Mouse (Mus musculus) C2C12 (cell line): ENCODE data around the gene Prdm13. TPM values are rescaled to one million over a fixed set of nuclear protein-coding genes. Genes with fewer than 3 reads are reported as not detected.

Experiments used
- H3K27me3 ChIP-seq: one replicate; pipeline ENCODE4 v1.6.1; 2011; ENCODE audit not compliant: control insufficient read depth, insufficient read depth, insufficient read length
- H3K36me3 ChIP-seq: one replicate; pipeline ENCODE4 v1.6.1; 2011; ENCODE audit not compliant: control insufficient read depth, insufficient read depth
- H3K4me3 ChIP-seq: one replicate; pipeline ENCODE4 v1.5.1; 2011; ENCODE audit warnings: mild to moderate bottlenecking, control low read depth; ENCODE audit not compliant: poor library complexity, insufficient read depth, severe bottlenecking
- H3K79me2 ChIP-seq: one replicate; pipeline ENCODE4 v1.6.1; 2011; ENCODE audit not compliant: control insufficient read depth, insufficient read depth
- H3K79me3 ChIP-seq: one replicate; pipeline ENCODE4 v1.6.1; 2011; ENCODE audit warnings: low read depth, control low read depth
- H3ac ChIP-seq: one replicate; pipeline ENCODE3; 2011; ENCODE audit warnings: low read depth; ENCODE audit not compliant: control insufficient read depth, insufficient read length
- CEBPB ChIP-seq: IDR thresholded peaks from one replicate; pipeline ENCODE4 v1.6.1; 2011; ENCODE audit warnings: low read depth, mild to moderate bottlenecking, control low read depth, moderate library complexity
- CTCF ChIP-seq: IDR thresholded peaks from one replicate; pipeline ENCODE4 v1.5.1; 2011; ENCODE audit not compliant: control insufficient read depth, insufficient read depth, insufficient read length
- FOSL1 ChIP-seq: IDR thresholded peaks from one replicate; pipeline ENCODE4 v1.8.0; 2011; ENCODE audit warnings: mild to moderate bottlenecking, low read length; ENCODE audit not compliant: poor library complexity, insufficient read depth, severe bottlenecking
- MAX ChIP-seq: IDR thresholded peaks from one replicate; pipeline ENCODE4 v1.6.1; 2011; ENCODE audit warnings: mild to moderate bottlenecking, control low read depth
- MYOD1 ChIP-seq: IDR thresholded peaks from one replicate; pipeline ENCODE4 v1.6.1; 2011; ENCODE audit warnings: low read depth; ENCODE audit not compliant: control insufficient read depth, insufficient read length
- MYOG ChIP-seq: IDR thresholded peaks from one replicate; pipeline ENCODE4 v1.6.1; 2011; ENCODE audit not compliant: control insufficient read depth, insufficient read length; ENCODE audit errors: extremely low read depth
- USF1 ChIP-seq: IDR thresholded peaks from one replicate; pipeline ENCODE4 v1.6.1; 2011; ENCODE audit warnings: low read depth, mild to moderate bottlenecking, control low read depth, moderate library complexity
- polyA plus RNA-seq: library from polyadenylated mRNA; unstranded; fragments of >200 nt; fragmentation: generic; extraction: Trizol; gene quantifications from one replicate; pipeline ENCODE4 v1.2.1, GENCODE M21; 2012; ENCODE audit warnings: missing spikeins

The Prdm13 gene
- polyA plus RNA-seq, 1 experiment = not detected

DNA sequence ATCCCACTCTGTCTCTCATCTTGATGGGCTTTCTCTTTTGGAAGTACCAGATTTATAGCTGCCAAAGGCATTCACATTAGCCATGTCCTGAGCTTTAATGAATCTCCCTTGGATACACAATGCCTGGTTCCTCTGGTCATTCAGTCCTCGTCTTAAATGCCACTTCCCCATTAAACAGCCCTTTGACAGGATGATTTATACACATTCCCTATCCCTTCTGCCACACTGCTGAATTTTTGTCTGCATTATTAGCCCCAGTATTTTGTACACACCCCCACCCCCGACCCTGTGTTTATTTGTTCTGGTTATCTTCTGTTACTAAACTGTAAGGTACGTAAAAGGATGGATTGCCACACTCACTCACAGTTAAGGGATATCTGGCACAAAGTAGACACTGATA is 27.6 kb downstream of the Prdm13 start:
- Histone ChIP-seq H3ac (no peak overlapping the region), H3K79me3 (no peaks in the 10 kb centered on the region), H3K4me3 (no peak overlapping the region), H3K36me3 (no peaks in the 10 kb centered on the region), H3K27me3 (peaks cover 4% of the 10 kb centered on the region), H3K79me2 (no peaks in the 10 kb centered on the region)
- no peak for TF ChIP-seq MYOD1
- TF ChIP-seq MYOG = no peak
- TF ChIP-seq CTCF = no peak
- TF ChIP-seq FOSL1 = no peak
- no peak for TF ChIP-seq CEBPB
- TF ChIP-seq USF1 = no peak
- no peak for TF ChIP-seq MAX

- Histone ChIP-seq H3K79me2 (no peaks in the 10 kb centered on the region), H3ac (no peak overlapping the region), H3K79me3 (no peaks in the 10 kb centered on the region), H3K27me3 (no peaks in the 10 kb centered on the region), H3K4me3 (no peak overlapping the region), H3K36me3 (no peaks in the 10 kb centered on the region)
- TF ChIP-seq MAX (no peak), CTCF (no peak), CEBPB (no peak), FOSL1 (no peak), MYOD1 (no peak), MYOG (no peak), USF1 (no peak)
Measured at GRCm38 (mm10) chr4:21629275-21629583, 56.5 kb downstream of the Prdm13 start.

DNA sequence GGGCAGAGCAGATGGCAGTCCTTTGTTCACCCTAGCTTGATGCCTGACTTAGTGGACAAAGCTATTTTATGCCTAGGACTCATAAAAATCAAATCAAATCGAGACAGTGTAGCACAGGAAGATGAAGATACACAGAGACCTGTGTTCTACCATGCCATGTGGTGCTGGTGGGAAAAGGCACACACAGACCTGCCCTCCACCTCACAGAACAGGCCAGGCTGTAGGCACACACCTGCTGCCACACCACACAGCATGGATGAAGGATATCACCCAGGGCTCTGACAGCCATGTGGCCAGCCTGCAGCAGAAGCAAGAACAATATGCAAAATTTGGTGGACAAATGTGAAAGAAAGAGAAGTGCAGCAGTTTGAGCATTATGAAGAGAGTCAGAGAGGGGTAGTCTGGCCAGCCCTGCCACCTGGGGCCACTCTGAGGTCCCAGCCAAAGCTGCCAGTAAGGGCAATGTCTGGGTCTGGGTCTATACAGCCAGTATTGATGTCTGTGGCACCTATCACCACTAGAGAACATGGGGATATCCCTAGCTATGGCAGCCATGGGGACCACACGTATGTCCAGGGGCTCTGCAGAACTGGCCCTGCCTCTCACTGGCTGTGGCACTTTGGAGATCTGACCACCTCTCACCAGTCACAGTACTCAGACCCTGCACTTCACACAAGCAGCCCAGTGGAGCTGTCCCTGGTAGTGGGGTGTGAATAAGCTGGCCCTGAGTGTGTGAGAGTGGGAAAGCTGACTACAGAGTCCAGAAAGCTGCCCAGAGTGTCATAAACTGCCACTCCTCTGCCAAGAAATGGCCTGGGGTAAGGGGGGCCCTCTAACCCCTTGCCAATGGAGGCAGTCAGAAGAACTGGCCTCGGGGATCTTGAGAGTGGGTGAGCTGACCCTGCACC is 57.1 kb downstream of the Prdm13 start:
- TF ChIP-seq CTCF (no peak), FOSL1 (no peak), CEBPB (no peak), USF1 (no peak), MYOG (no peak), MYOD1 (no peak), MAX (no peak)
- no peaks in the 10 kb centered on the region for H3K36me3 ChIP-seq
- no peaks in the 10 kb centered on the region for H3K79me3 ChIP-seq
- no peaks in the 10 kb centered on the region for H3K27me3 ChIP-seq
- no peak overlapping the region for H3ac ChIP-seq
- no peak overlapping the region for H3K4me3 ChIP-seq
- no peaks in the 10 kb centered on the region for H3K79me2 ChIP-seq

Other genes starting within 250 kb of the Prdm13 start
- 7.4 TPM for gene Ccnc, start 41.7 kb upstream of the Prdm13 start, polyA plus RNA-seq
- 4.2 TPM for gene Usp45, start 81.2 kb upstream of the Prdm13 start, polyA plus RNA-seq
- gene Tstd3, start 81.2 kb upstream of the Prdm13 start, polyA plus RNA-seq = 6.4 TPM
- 9.3 TPM for gene Pnisr, start 161.6 kb upstream of the Prdm13 start, polyA plus RNA-seq
- gene Coq3, start 193.7 kb upstream of the Prdm13 start, polyA plus RNA-seq = 11.3 TPM
- 7.3 TPM for gene Faxc, start 245.4 kb upstream of the Prdm13 start, polyA plus RNA-seq